Mouse (Mus musculus) mesoderm, embryonic 11.5 days (tissue): ENCODE data around the gene Akr1c18.
"Not testable (repeated sequence)": the region's sequence is repeated elsewhere in the genome, so short reads cannot be mapped to it uniquely, and the experiment has no call there.

Source experiments
- DNase-seq: peaks from one replicate; pipeline ENCODE4 v3.0.0-alpha.2; 2012; ENCODE audit warnings: low read depth, low spot score

The Akr1c18 gene

DNA sequence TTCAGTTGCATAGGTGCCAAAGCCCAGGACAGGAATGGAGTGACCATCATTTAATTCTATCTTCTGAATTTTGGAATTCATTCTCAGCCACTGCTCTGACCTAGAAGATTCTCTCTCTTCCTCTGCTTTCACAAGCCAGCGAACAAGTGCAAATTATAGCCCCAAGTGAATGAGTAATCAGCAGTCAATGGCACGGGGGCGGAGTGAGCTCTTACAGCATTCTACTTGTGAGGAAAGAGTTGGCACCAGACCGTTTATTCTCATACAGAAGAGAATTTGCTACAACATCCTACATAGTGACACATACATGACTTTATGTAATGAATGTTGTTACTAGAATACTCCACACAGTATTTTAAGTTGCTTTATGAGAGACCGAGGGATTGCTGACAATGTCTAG is at the start of gene Akr1c18:
TSS of gene Akr1c18 (minus strand) at position 137 of the 400 bp plus-strand sequence.
- no peak for DNase-seq

DNA sequence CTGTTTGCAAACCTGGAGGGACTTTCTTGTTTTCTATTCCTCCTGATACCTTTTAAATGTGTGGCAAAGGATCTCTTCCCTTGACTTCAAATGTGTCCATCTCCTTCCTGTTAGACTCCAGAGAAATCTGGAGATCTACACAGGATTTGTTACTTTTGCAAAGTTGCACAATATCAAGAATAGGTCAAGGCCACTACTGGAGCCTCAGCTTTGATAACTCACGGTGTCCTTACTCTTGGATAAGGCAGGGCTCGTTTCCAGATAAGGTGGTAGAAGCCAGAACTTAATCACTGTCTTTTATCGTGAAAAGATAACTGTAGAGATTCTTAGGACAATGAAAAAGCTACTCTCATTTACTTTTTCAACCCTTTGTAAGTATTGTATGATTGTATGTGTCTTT is 42.1 kb upstream of the Akr1c18 start:
- DNase-seq, result no peak

DNA sequence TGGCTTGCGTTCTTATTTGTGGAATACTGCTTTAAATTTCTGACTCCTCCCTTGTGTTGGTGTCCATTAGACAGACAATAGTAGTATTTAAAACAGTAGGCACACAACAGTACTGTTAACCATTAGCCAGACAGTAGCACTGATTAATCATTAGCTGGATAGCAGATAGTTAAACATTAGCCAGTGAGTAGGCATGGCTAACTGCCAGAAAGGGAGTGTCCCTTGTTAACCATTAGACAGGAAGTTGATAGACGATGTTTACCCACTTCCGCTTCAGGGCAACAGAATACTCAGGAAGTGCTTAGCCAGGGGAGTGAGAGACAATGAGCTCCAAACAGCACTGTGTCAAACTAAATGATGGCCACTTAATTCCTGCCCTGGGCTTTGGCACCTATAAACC is 40.5 kb upstream of the Akr1c18 start, which contains the start of gene Akr1c13:
TSS of gene Akr1c13 (plus strand) at position 247 of the 400 bp plus-strand sequence.
- no peak for DNase-seq

DNA sequence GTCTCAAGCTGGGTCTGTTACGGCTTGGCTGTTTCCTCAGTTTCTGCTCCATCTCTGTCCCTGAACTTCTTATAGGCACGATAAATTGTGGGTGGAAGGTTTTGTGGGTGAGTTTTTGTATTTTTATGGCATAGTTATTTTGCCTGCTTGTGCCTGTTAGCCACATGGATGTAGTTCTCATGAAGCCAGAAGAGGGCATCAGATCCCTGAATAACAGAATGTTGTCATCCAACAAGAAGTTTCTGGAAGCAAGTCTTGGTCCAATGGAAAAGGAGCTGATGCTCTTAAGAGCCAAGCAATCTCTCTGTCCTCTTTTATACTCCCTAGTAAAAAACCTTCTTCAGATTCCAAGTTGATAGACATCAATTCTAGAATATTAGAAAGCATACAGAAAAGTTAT is 37.7 kb upstream of the Akr1c18 start:
- no peak for DNase-seq

DNA sequence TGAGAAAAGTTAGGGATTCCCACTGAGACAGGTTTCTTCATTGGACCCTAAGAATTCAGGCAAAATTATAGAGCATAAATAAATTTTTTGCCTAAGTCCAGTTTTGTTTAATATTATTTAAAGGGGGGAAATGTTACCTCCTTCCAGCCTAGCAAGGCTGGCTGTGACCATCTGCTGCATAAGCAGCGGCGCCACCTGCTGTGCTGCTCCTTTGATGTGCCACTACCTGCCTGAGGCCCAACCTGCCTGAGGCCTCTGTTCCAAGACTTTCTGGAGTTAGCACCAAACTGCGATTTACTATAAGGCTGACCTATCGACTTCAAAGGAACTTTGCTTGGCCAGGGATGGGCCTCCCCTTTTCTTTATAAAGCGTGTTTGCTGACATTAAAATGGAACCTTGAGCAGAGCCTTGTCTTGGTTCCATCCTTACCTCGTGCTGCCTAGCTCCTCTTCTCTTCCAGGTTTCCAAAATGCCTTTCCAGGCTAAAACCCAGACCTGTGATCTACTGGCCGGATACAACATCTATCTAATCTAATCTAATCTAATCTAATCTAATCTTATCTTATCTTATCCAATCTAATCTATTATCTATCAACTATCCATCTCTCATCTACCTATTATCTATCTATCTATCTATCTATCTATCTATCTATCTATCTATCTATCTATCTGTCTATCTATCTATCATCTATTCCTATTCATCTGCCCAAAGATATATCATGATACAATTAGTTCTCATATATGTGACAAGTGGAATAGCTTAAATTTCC is 36.4 kb upstream of the Akr1c18 start:
- DNase-seq, result not testable (repeated sequence)

DNA sequence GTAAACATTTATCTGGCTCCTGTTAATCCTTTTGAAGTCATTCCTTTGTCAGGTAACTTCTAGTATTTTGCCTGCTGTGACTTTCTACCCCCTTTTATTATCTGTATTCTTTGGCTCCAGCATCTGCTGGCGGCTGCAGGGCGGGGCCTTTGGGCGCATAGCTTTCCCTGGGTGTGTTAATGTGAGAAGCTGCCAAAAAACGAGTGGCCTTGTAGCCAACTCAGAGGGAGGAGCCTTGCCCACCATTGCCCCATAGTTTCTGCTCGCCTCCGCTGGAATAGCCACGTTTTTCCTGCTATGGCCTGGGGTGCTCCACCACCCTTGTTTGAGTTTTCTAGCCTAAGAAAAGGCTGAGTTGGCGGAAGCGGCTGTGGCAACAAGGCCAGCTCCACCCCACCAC is 32.7 kb upstream of the Akr1c18 start:
- DNase-seq, result no peak

DNA sequence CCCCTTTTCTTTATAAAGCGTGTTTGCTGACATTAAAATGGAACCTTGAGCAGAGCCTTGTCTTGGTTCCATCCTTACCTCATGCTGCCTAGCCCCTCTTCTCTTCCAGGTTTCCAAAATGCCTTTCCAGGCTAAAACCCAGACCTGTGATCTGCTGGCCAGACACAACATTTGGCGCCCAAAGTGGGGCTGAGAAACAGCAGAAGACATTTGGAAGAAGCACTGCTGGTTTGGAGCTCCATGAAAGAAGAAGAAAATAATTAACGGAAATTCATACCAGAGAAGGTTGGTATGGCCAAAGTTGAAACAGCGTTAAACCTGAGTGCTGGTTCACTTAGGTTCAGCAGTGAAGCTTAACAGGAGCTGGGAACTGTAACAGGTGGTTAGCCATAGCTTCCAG is 30.9 kb upstream of the Akr1c18 start:
- DNase-seq, result not testable (repeated sequence)

DNA sequence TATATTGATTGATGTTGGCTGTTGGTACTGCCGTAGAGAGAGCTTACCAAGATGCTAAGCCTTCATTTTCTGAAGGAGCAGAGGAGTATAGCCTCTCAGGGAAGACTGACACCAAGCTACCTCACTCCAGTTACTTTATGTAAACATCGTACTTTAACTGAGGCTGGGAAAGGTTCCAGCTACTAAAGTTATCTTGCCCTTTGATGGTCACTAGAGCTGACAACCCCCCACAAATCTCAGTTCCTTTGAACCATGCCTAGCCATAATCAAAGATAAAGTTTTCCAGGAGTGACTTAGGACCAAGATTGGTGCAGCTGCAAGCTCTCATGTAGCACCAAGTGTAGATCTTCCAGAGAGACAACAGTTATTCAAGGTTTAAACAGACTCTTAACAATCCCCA is 22.5 kb upstream of the Akr1c18 start:
- DNase-seq, result no peak

DNA sequence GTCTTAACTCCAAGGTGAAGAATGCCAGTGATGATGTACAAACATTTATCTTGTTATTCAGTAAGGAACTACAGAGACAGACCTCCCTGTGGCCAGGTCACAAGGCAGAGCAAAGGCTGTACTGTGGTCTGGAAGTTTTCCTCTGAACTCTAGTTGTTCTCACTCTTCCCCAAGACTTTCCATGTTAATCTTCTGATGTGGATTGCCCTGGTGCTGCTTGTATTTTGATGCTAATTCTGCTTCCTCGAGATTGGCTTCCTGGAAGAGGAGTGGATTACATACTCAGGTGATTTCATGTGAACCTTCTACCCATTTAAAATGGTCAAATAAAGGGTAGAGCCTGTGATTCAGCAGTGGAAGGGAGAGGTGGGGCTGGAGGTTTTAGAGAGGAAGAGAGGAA is 17.6 kb upstream of the Akr1c18 start:
- DNase-seq, result no peak

DNA sequence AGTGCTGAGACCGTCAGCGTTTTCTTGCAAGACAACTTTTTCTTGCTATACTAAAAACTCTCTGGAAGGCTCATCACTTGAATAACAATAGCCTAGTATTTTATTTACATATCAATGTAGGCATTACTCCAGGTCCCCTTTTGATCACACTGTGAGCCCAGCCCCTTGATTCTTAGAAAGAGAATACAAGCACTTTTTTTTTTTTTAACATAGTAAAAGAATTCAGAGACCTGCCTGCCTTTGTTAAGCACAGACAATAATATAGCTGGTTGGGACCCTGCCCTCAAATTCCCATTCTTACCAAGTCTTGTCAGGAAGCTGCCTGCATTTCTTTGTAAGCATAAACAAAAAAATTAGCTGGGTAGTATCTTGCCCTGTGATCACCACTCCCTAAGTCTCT is 4.8 kb upstream of the Akr1c18 start:
- DNase-seq, result no peak

DNA sequence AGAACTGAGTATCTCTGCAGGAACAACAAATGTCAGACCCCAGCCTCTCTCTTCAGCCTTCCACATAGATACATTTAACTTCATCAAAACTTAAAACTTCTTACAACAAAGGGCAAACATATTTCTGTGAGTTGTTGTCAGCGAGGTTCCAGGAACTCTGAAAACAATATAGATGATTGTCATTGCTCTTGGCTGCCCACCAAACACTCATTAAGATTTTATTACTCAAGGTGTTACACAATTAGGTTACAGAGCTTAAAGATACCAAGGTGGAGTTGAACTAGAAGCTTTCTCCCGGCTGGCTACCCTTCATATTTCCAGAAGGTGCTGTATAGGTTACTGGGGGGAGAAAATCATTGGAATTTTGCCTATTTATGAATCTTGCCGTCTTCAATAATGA is 3.1 kb upstream of the Akr1c18 start:
- DNase-seq, result no peak

DNA sequence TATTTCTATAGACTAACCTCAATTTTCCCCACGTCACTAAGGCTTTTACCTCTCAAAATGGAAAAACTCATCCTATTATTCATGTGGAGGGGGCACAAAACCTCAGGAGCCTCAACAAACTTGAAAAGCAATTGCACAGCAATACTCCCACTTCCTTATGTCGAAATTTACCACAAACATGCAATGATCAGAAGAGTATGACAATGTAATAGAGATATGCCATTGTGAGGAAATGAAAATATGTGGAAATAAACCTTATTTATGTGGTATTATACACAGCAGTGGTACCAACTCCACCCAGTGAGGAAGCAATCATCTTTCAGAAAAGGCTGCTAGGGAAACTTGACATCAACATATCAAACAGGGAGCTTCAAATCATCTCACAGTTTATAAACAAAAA is 2.5 kb upstream of the Akr1c18 start:
- DNase-seq, result no peak

DNA sequence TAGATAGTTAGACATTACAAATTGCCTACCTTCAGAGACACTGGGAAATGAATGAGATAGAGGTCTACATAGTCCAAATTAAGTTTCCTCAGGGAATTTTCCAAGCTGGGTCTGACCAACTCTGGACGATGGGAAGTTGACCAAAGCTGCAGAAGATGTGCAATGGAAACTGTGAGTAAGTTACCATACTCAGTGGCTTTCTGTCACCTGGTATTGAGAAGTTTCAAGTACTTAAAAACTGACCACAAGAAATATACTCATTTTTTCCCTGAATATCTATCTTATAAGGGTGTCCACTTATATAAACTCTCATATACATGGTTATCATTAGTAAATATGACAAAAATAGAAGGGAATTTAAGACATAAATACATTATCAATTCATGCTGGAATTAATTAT is 6.2 kb downstream of the Akr1c18 start:
- DNase-seq, result no peak

DNA sequence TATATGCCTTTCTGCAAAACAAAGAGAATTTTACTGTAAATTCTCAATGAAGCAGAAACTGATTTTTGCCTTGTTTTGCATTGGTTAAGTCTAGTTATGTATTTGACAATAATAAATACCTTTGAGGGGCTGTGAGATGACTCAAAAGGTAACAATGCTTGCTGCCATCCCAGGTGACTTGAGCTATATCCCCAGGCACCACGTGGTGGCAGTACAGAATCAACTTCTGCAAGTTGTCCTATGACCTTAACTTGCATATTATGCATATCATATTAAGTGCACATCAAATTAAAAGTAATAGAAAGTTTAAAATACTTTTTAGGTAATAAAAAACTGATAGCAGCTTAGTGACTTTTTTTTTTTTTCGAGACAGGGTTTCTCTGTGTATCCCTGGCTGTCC is 17.4 kb downstream of the Akr1c18 start:
- no peak for DNase-seq

DNA sequence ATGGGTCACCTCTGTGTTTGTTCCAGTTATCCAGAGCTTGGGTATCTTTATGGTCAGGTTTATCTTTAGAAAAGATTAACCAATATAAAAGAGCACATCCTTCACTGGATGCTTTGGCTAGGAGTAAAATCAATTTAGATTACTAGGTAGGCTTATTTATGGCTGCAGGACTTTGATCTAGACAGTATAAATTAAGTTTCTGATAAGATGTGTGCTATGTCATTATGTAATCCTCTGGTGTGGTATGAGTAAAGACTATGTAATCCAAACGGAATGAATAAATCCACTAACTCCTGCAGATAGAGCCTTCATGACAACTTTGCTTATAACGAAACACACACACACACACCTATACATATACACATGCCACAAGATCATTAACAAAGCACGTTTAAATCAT is 18.7 kb downstream of the Akr1c18 start:
- no peak for DNase-seq

DNA sequence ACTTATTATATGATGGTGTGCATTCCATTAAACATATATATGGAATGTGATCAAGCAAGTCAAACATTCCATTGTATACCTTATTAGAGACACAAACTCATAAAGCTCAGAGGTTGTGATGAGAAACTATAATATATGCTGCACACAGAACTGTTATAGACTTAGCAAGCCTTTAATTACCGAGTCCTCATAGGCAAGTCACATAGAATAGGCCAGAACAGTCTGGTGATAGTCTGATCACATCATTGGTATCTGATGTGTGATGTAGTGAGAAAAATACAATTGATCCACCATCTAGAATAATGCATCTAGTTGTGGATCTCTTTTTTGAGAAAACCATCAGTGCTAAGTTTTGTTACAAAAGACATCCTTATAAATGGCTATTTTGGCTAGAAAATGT is 19.1 kb downstream of the Akr1c18 start:
- DNase-seq, result no peak

DNA sequence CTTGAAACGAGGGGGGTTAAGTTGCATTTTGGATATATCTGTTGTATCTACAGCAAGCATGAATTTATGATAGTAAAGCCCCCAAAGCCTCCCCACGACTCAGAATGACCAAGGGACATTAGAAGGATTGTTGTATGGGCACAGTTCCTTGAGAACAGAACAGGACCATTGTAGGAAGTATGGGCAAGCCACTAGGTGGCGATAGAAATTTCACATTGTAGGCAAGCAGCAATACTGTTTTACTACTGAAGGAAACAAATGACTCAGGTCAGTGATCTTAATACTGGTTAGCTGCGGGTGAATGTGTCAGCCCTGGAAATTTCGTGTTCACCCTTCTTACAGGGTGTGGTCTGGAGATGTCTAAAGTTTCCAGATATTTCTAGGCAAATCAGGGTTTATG is 21.4 kb downstream of the Akr1c18 start:
- peak; percentile 38 for DNase-seq

DNA sequence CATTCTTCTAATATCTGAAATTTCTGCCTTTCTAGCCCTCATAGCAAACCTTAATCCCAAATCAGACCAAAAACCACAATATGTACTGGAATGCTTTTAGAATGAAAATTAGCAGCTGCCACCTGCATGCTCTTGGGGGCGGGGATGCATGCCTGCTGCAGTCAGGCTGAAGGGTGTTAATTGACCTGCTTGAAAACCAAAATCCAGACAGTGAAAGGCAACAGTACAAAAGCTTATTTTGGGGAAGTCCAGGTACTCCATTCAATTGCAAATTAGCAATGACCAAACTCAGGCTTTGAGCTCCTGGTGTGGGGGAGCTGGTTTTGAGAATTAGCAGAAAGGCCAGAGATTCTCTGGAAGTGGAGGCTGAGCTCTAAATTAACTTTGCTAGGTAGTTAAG is 24.6 kb downstream of the Akr1c18 start:
- DNase-seq, result not testable (repeated sequence)

DNA sequence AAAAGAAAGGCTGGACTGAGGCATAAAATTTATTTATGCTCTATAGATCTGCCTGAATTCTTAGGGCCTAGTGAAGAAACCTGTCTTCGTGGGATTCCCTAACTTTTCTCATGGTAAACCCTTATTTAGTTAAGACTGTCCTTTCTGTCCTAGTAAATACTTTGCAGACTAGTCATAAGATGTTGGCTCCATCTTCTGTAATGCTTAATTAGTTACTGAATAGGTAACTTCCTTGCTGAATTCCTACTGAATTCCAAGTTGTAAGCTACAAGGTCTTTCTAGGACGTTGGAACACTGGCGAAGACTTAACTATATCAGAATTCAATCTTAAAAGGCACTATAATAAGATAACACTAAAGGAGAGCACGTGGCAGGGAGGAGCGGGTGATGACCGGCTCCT is 26.0 kb downstream of the Akr1c18 start:
- not testable (repeated sequence) for DNase-seq

DNA sequence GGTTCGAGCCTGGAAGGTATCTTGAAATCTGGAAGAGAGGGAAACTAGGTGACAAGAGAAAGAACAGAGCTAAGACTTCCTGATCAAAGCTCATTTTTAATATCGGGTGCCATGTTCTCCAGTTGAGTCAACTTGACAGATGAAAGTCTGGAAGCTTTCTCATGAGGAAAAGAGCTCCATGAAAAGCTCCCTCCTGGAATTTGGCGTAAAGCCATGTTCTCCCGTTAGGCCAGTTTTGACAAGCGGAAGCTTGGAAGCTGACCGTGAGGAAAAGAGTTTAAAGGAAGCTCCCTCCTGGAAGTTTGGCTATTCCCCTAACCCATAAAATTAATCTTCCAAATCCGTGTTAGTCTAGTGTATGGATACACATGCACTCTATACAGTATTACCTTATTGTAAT is 27.3 kb downstream of the Akr1c18 start:
- no peak for DNase-seq

DNA sequence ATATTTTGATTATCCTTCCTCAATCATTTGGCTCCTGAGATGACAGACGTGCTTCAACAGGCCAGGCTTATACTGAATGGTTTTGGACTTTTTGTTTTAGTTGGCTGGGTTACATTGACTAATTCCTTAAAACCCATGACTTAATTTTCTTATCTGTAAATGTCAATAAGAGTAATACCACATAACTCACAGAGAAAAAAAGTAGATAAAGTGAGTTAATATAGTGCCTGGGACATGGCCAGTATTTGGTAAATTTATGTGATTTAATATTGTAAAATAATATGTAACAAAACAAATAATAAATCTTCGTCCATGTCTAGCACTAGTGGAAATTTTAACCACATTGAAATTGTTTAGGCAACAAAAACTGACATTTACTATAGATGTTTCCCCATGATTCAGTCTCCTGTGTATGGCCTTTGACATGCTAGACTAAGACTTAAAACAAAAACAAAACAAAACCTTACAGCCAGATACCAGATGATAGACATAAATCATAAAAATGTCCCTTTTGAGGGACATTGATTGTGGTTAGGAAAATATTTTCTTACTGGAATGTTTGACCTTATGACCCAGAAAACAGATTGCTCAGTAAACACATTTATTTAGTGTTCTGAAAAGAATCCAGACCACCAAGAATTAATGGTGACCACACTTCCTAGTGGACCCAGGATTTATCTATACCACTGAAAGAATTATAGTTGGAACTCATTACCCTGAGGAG is 31.1 kb downstream of the Akr1c18 start:
- DNase-seq, result peak; percentile 19

DNA sequence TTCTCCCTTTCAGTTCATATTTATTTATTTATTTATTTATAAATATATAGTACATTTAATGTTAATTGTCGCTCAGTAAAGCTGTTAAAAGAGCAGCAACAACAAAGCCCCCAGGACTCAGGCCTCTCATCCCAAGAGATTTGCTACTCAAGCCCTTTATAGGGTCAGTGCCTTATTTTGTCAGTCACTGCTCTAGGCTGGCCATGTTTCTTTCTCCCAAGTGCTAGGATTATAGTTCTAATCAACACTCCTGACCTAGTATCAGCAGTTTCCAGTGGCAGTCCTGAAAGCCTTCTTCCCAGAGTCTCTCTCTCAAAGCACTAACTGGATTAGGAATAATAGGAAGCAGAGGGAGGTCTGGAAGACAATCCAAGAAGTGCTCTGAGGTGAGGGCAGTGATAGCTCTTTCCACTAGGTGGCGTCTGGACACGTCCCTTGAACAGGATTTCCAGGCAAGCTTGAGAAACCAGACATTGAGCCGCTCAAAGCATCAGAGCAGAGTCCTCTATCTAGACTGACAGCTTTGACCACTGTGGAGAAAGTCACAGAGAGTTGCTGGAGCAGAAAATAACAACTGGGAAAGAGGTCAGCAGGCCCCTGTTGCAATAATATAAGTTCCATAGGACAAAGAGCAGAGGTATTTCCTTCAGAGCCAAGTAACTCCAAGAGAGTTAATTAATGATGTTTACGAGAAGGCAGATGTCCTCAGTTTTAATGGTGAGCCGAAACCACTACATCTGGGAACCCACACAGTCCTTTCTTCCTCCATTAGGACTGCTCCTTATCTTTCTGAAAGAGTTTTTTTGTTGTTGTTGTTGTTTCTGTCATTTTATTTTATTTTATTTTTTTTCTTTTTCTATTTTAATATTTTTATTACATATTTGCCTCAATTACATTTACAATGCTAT is 39.9 kb downstream of the Akr1c18 start:
- DNase-seq, result peak; percentile 73
